Mouse (Mus musculus): Measurements from ENCODE around the gene Mgat5b.

Gene Mgat5b

DNA sequence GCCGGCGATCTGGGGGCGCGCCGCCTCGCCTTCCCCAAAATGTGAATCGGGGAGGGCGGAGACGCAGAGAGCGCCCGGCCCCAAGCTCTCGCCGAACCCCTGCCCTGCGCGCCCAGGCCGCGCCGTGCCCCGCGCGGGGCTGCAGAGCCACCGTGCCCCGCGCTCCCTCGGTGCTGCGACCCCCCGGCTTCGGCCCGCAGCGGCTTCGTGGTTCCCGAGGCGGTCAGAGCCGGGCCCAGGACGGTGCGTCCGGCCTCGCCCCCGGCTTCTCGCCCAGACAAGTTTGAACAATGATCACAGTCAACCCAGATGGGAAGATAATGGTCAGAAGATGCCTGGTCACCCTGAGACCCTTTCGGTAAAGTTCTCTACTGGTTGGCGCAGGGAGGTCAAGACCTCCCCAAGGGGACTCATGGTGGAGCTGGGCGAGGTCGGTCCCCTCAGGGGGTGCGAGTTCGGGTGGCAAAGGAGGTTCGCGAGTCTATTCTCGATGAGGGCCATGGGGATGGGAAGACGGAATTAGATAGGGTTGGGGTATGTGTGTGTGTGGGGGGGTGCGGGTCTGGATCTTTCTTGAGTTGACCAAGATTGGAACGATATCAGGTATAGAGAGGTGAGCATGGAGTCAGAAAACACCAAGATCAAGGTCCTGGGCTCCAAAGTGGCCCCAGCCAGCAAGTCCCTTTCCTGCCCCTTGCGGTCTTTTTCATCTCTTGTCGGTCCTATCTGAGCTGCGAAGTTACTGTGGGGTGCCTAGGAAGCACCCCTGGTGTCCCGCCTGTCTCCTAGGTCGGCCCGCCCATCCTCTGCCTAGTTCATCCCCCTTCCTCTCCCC is 740 bp downstream of the Mgat5b start:
- DNase-seq (ENCODE audit: low spot score): no peak

- DNase-seq (ENCODE audit: low spot score): no peak
Measured at GRCm38 (mm10) chr11:116920746-116921145, 2.1 kb downstream of the Mgat5b start.

DNA sequence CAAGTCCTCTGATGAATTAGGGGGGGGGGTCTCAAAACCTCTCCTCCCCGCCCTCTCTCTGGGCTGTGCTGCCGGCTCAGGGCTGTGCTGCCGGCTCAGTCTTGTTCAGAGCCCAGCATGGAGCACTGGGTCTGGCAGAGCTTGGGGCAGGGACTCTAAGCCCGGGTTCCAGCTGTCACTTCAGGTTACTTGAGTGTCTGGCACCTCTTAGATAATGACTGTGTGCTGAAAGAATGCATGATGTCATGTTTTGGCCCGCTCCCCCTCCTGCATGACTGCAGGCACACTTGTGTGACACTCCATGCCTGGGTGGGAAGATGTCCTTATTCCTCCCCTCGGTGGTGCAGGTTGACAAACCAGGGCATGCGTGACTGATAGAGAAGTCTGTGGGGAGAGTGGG is 3.4 kb downstream of the Mgat5b start:
- no peak for DNase-seq (ENCODE audit: low spot score)

GRCm38 (mm10) chr11:116928031-116928430 is 9.4 kb downstream of the Mgat5b start:
- no peak for DNase-seq (ENCODE audit: low spot score)

DNA sequence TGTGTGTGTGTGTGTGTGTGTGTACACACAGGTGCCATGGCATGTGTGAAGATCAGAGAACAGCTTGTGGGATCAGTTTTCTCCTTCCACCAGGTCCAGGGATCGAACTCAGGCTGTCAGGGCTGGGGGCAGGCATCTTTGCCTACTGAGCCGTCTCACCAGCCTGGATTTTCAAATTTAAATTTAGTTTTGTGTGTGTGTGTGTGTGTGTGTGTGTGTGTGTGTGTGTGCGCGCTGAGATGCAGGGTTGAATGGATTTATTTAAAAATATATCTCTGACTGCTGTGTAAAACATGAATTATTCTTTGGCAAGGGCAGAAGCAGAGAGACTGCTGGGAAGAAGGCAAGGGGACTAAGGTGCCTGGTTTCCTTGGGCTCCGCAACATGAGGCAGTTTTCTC is 16.2 kb downstream of the Mgat5b start:
- no peak for DNase-seq (ENCODE audit: low spot score)

DNA sequence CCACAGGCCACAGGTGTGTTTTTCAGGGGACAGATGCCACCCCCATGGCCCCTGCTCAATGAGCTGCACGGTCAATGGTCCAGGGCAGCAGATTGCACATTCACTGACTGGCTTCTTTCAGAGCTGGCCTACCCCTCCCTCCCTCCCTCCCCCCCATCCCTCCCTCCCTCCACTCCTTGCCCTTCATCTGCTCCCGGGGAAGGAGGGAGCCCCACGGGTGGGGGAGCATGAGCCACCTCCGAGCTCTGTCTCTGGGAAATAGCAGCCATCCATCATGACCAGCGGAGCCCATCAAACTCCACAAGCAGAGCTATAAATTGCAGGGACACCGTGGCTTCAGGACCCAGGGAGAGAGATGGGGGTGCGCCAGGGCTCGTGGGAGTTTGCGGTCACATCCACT is 16.7 kb downstream of the Mgat5b start:
- no peak for DNase-seq (ENCODE audit: low spot score)

- no peak for DNase-seq (ENCODE audit: low spot score)
Measured at GRCm38 (mm10) chr11:116935917-116936316, 17.3 kb downstream of the Mgat5b start.

- DNase-seq (ENCODE audit: low spot score): no peak
Measured at GRCm38 (mm10) chr11:116937141-116937540, 18.5 kb downstream of the Mgat5b start.

DNA sequence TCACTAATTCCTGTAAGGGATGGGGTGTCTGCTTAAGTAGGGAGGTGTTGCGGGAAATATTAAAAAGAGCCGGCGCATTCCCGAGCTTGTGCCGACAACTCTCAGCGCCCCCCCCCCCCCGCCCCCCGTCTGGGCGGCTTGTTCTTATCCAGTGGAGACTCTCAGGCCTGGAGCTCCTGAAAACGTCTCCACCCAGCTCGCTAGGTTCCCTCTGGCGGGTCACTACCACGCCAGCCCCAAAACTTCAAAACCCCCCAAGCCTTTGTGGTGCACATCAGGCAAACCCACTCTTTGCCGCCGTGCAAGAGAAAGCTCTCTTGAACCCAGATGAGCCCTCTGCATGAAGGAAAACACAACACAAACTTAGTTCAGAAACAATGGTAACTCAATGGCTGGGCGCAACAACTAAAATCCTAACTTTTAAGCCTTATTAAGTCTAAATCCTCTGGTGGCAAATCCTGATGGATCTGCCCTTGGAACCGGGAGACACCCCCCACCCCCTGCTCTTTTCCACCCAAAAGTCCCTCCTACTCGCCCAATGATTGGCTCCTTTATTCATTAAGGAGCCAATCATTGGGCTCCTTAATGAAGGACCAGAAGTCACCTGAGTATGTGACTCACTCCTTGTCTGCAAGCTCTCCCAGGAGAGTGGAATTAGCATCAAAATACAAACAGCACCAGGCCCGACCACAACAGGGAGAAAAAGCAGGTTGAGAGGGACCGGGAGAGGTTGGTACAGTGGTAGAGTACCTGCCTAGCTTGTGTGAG is 21.6 kb downstream of the Mgat5b start:
- DNase-seq (ENCODE audit: low spot score): no peak

GRCm38 (mm10) chr11:116944346-116944745 is 25.7 kb downstream of the Mgat5b start:
- no peak for DNase-seq (ENCODE audit: low spot score)

DNA sequence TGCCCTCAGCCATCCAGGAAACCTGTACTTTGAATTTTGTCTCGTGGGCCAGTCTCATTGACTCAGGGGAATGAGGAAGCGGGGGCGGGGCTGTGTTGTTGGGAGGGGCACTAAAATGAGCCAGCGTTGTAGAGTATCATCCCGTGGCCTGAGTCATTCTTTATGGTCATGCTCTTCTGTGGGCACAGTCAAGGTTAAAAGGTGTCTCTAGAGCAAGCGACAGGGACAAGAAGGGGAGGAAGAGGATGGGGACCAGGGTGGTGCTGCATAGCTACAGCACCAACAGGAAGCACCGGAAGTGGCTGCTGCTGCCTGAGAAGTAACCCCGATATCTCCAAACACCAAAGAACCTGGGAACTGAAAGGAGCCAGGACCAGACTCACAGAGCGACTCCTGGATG is 31.2 kb downstream of the Mgat5b start:
- DNase-seq (ENCODE audit: low spot score): no peak

DNA sequence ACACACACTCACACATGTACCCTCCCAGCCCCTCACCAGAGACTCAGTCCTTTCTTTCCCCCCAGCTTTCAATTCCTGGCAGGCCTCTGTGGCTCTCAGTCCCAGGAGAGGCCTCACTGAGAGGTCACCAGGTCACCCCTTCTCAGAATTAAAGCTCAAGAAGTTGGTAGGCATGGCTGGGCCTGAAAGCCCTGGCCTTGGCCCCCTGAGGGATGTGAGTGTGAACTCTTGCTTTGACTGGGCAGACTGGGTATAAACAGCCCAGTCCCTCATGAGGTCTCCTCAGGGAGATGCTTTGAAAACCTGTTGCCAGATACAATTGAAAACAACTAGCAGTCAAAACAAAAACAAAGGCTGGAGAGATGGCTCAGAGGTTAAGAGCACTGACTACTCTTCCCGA is 32.8 kb downstream of the Mgat5b start:
- no peak for DNase-seq (ENCODE audit: low spot score)

GRCm38 (mm10) chr11:116954231-116955118 is 35.8 kb downstream of the Mgat5b start:
- DNase-seq (ENCODE audit: low spot score): no peak

GRCm38 (mm10) chr11:116958601-116959000 is 39.9 kb downstream of the Mgat5b start:
- DNase-seq (ENCODE audit: low spot score): no peak

DNA sequence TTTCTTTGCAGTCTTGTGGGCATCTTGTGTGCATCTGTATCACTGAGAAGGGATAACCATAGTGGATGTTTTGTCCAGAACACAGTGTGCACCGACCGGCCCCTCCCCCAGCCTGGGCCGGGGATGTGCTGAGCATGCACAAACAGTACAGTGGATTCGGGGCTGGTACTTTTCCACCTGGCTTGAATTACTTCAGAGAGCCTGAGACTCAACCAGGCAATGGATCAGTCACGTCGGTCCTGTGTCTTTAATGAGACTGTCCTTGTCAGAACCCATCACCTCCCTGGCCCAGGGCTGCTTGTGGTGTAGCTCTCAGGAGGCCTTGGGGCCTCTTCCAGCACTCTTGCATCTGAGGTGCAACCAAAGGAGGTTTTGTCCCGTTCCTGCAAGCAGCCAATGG is 46.4 kb downstream of the Mgat5b start:
- DNase-seq (ENCODE audit: low spot score): peak; percentile 26

GRCm38 (mm10) chr11:116965961-116966360 is 47.3 kb downstream of the Mgat5b start:
- DNase-seq (ENCODE audit: low spot score): no peak

DNA sequence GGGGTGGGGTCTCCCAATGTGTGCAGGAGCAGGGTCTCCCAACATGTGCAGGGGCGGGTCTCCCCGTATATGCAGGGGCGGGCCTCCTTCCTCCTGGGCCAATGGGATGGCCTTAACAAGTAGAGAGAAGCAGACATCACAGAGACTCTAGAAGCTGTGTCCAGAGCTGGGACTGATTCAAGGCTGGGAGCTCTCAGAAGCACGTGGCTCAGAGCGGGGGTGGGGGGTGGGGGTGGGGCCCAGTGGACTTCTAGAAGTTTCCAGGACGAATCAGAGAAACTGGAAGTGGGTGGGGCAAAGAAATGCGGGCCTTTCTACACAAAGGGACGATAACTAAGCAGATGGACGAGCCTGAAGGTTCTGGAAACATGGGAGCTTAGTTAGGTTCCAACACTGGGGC is 49.9 kb downstream of the Mgat5b start:
- no peak for DNase-seq (ENCODE audit: low spot score)

DNA sequence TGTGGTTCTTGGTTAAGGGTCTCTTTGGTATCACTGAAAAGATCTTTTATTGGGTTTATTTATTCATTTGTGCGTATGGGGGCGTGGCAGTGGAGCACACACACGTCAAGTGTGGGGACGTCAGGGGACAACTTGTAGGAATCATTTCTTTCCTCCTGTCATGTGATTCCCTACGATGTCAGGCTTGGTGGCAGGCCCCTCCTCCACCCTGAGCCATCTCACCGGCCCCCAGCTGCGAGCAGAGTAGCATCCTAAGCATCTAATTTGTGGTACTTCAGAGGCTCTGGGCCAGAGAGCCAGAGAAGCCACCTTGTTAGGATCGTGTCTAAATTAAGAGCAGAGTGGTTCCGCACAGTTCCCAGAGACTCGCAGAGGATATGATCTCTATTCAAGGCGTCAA is 50.8 kb downstream of the Mgat5b start:
- DNase-seq (ENCODE audit: low spot score): no peak

GRCm38 (mm10) chr11:116970847-116971246 is 52.2 kb downstream of the Mgat5b start:
- no peak for DNase-seq (ENCODE audit: low spot score)

DNA sequence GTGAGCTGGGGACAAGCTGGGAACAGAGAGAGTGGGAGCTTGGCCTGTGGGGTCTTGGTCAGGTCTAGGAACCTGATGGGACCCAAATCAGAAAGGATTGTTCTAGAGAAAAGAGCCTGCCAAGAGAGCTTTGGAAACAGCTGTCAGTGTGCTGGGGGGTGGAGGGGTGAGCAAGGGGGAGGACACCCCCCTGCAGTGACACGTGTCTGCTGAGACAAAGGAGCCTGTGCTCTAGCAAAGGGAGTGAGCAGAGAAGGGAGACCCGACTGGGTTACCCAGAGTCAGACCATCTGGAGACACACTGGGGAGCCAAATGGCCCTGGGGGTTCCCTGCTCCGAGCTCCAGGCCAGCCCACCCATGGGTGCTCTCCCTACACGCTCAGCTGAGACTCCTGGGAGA is 54.2 kb downstream of the Mgat5b start:
- DNase-seq (ENCODE audit: low spot score): no peak

DNA sequence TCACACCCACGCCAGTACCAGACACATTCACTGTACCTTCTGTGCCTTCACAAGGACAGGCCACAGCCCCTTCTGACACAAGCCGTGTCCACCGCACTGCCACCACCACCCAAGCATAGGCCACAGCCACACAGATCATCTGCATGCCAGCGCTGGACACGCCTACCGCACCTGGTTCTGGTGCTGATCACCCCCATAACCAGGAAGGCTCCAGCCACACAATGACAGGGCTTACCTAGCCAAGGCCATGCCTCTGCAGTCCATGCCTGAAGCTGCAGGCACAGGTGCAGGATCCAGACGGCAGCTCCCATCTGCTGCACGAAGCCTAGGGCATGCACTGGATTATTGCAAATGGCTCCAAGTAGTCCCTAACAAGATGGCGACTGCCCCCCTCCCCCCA is 54.8 kb downstream of the Mgat5b start:
- DNase-seq (ENCODE audit: low spot score): no peak

DNA sequence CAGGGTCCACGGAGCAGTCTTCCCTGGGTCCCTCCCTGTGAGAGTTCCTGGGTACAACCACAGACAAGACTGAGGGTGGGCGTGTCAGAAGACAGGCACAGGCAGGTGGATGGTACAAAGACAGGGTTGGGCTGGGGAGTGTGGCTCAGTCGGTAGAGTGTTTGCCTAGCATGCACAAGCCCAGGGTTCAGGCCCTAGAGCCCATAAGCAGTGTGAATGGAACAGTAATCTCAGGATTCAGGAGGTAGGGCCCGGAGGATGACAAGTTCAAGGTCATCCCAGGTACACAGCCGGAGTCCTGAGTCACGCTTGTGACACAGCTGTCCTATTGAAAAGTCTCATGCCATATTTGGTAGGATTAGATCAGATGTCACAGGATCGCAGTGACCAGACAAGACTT is 55.7 kb downstream of the Mgat5b start:
- no peak for DNase-seq (ENCODE audit: low spot score)

All from testis, postnatal 14 days (tissue).